Mouse (Mus musculus): ENCODE measurements around the gene Zfp335. TPM values are rescaled to one million over a fixed set of nuclear protein-coding genes. Genes with fewer than 3 reads are reported as not detected.

Zfp335 gene
- total RNA-seq, 2 experiments from 2014 or later, result 22.6 to 28.5 TPM

DNA sequence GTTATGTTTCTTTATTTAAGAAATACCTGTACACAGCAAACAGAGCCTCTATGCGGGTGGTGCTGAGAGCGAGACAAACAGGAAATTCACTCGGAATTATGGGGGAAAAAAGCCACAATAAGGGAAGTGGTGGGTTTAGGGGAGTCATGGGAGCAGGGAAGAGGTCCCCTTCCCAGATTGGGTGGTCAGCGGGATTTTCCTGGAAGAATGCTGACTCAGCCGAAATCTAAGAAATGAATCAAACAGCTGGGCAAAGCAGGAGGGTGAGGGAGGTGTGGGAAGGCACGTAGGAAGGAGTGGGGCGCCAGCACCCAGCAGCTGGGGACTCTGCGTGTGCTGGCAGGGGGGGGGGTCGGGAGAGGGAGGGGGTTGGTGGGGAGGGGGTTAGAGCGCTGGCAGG lies 22.0 kb upstream of the Zfp335 start:
- no peak for DNase-seq (ENCODE audit: low spot score in 2 of 2)

DNA sequence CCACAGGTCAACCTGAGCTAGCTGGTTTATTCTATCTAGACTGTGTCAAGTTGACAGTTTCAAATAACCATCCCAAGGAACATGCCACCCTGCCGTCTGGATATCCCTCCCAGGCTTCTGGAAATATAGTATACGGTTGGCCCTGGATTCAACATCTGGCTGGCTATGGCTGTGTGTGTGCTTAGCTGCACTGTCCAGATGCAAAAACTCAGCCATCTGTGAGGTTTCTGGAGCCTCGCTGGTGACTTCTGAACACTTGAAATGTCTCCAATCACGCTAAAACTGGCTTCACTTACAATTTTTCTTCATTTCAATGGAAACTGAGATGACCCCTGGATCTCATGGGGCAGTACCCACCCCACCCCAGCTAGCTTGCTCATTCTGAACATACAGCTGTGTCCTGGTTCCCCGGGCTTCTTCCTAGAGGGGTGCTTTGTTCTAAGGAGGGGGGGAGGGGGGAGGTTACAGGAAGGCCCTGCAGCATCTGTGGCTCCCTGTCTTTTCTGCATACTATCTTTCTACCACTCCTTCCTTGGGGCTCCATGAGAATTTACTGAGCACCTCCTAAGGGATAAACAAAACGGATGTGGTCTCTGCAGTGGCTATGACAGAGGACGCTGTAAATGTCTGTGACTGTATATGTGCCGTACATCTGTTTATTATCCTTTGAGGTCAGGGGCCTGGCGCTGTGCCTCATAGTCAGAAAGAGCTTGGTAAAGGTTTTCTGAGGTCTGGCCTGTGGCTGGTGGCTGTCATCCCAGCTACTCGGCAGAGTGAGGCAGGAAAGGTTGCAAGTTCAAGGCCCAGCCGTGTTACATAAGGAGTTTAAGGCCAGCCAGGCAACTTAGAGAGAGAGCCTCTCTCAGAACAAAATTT lies 19.4 kb upstream of the Zfp335 start:
- DNase-seq (ENCODE audit: low spot score in 2 of 2), result no peak
- intact Hi-C loops (cut with DNase I), result no loop called here

More for the DNA sequence above, 22.0 kb upstream of the Zfp335 start:
- intact Hi-C loops (cut with DNase I), result no loop called here

DNA sequence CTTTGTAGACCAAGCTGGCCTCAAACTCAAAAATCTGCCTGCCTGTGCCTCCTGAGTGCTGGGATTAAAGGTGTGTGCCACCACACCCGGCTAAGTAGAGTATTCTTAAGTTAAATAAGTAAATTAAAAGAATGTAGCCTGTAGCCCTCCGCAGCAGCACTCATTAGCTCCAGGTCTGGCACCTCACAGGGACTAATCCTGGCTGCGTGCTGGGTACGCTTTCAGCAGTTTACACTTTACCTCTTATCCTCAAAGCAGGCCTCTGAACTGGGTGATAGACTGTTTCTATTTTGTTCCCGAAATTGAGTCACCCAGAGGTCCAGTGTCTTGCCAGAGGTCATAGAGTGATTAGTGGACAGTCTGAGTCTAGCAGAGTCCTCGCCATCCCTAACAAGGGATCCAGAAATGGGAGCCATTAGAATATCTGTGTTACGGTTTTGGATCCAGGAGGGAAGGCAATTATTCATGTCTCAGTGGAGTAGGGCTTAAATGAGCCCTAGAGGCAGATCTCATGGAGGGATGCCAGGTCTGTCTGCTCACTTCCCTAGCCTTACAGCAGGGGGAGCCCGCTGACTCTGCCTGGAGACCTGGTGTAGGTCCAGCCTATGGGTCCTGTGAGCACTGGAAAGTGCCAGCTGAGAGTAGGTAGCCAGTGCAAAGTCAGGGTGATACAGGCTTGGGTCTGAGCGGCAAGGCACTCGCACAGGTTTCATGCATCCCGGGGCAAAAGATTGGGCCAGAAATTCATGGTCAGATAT lies 12.7 kb upstream of the Zfp335 start:
- DNase-seq (ENCODE audit: low spot score in 2 of 2), result peak; percentile 86 to 87
- intact Hi-C loops (cut with DNase I), result no loop called here

DNA sequence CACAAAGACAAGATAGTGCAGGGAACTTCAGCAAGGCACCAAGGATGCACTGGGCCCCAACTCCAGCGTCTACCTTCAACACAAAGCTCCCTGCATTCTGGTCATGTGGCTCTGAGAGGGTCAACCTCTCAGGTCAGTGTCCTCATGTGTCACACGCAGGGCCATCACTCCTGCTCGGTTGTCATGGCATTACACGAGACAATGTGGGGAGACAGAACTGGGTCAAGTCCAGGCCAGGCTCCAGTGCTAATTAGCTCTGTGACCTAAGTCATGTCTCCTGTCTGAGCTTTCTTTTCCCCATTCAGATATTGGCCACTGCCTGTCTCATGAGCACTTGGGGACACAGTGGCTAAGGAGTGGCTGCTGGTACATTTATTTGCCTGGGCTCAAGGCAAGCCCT lies 11.7 kb upstream of the Zfp335 start:
- intact Hi-C loops (cut with DNase I), result no loop called here
- DNase-seq (ENCODE audit: low spot score in 2 of 2), result no peak

DNA sequence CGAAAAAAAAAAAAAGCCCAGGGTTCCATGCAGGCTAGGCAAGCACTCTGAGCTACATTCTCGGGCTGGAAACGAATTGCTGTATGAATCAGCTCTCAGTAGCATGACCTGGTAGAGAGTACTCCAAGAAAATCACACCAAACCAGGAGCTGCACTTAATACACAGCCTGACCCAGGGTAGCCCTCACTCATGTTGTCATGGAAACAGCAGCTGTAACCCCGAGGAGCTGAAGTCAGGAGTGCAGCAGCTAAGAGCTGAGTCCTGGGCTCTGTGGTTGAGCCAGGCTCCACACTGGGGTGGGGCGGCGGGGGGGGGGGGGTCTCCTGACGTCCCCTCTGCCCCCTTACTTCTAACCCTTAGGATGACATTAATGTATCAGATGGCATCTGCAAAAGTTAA lies 10.4 kb upstream of the Zfp335 start:
- intact Hi-C loops (cut with DNase I), result no loop called here
- DNase-seq (ENCODE audit: low spot score in 2 of 2), result no peak

DNA sequence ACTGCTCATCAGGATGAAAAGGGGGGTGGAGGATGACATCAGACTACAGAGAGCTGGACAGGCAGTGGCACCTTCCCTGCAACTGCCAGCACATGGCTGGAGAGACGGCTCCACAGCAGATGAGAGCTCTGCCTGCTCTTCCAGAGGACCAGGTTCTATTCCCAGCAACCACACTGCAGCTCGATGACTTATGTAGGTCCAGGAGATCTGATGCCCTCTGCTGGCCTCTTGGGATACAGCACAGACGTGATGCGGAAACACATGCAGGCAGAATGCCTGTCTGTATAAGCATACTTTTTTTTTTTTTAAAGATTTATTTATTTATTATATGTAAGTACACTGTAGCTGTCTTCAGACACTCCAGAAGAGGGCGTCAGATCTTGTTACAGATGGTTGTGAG lies 6.8 kb upstream of the Zfp335 start:
- no peak for DNase-seq (ENCODE audit: low spot score in 2 of 2)
- intact Hi-C loops (cut with DNase I), result no loop called here

DNA sequence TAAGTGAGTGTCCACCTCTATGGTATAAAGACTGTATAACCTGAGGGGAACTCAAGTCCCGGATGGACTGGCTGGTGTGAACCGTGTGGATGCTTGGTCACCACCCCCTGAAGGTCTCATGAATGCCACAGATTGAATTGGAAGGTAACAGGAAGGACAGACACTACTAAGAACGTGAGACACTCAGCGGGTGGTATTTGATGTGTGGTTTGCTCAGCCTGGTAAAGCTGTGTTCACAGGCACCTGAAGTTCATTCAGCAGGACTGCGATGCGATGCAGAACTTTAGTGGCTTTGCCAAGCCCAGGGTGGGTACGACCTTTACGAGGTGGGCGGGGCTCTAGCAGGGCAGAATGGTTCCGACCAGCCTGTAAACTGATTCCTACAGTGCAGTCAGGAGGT lies 5.8 kb upstream of the Zfp335 start:
- DNase-seq (ENCODE audit: low spot score in 2 of 2), result no peak
- intact Hi-C loops (cut with DNase I), result no loop called here

DNA sequence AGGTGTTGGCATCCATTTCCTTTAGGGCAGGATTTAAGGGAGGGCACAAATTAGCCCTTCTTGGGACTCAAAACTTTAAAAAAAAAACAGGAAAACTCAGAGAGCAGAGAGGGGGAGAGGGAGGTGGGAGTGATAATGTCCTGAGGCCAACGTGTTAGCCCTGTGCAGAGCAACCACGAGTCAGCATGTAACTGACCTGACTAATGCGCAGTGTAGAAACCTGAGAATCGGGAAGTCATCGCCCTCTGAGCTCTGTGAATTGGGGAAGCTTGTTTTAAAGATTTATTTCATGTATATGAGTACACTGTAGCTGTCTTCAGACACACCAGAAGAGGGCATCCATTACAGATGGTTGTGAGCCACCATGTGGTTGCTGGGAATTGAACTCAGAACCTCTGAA lies 5.3 kb upstream of the Zfp335 start:
- intact Hi-C loops (cut with DNase I), result no loop called here
- no peak for DNase-seq (ENCODE audit: low spot score in 2 of 2)

DNA sequence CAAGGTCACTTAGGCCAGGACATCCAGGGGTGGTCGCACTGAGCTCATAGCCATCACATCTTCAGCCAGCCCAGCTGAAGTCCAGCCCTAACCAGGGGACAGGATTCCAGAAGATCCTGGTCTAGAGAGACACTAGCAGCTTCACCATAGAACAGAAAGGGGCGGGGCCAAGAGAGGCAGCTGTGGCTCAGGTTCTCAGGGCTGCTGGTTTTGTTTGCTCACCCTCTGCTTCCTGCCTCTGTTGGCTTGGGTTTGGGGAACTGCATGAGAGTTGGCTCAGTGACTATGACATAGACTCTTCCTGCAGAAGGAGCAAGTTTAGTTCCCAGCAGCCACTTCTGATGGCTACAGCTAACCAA lies 1.9 kb upstream of the Zfp335 start:
- intact Hi-C loops (cut with DNase I), result loop anchor here (2.0 kb wide), 1 partner anchor 121 kb away; the partner anchor contains the start of gene Ncoa5
- DNase-seq (ENCODE audit: low spot score in 2 of 2), result no peak

DNA sequence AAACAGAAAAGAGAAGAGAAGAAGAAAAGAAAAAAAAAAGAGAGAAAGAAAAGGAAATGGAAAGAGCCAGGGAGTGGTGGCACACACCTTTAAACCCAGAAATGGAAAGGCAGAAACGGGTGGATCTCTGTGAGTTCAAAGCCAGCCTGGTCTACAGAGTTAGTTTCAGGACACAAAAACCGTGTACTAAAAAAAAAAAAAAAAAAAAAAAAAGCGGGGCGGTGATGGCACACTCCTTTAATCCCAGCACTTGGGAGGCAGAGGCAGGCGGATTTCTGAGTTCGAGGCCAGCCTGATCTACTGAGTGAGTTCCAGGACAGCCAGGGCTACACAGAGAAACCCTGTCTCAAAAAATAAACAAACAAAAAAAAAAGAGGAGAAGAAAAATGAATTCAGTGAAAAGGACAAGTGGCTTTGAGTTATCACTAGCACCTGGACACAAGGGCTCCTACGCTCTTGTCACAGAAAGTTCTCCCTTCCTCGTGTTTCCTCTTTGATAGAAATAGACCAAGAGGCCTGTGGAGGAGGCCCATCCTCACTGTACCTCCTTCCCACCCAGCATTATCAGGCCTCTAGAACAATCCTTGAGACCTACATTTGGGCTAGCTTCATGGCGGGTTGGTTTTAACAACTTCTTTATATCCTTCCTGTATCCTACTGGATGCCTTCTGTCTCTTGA lies 1.3 kb upstream of the Zfp335 start:
- DNase-seq (ENCODE audit: low spot score in 2 of 2), result no peak
- intact Hi-C loops (cut with DNase I), result loop anchor here (2.0 kb wide), 1 partner anchor 122 kb away; the partner anchor contains the start of gene Ncoa5

DNA sequence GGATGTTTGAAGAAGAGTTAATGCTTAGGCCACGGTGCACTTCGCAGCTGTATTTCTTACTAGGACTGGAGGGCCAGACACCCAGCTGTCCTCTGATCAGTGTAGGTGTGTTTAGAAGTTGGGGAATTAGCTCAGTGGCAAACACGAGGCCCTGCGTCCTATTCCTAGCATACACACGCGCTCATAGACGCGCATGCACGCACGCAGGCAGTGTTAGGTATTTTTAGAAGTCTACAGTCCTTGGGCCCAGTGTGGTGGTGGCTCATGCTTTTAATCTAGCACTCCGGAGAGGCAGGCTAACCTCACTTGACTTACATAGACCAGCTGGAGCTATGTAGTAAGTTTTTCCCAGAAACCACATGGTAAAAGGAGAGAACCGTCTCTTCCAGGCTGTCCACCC lies 594 bp upstream of the Zfp335 start:
- peak; percentile 62 to 64 for DNase-seq (ENCODE audit: low spot score in 2 of 2)

DNA sequence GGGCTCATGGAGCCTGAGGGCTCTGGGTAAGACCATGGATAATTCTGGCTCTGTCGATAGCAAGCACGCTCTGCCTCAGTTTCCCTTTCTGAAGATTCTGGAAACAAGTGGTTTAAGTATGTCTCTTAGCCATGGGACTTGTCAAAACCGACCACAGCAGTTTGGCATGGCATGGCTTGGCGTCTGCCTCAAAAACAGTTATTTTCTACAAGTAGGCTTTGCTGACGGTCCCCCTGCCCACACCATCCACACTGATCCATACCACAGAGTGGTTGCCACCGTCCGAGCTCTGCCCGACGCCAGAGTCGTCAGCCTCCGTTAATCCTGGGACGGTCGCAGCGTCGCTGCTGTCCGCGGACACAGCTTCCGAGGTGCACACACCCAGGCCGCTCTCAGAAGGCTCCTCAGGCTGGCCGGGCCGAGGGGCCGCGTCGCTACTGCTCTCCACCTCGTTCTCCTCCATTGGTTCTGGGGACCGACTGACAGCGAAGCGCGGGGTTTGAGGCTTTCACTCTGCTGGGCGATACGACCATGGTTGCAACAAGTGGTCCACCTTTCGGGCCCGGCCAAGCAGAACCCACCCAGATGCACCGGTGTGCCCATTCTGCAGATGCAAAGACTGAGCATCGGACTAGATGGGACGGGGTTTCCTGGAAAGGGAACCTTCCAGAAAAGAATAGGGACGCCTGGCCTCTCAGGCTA lies 1.0 kb downstream of the Zfp335 start:
- intact Hi-C loops (cut with DNase I), result loop anchor here (2.0 kb wide), 1 partner anchor 32 kb away; the partner anchor contains the start of gene Pcif1
- peak in 1 of 2 experiments; percentile 40 for DNase-seq (ENCODE audit: low spot score in 2 of 2)

More for the DNA sequence above, 594 bp upstream of the Zfp335 start:
- intact Hi-C loops (cut with DNase I), result loop anchor here (2.0 kb wide), 1 partner anchor 123 kb away; the partner anchor contains the start of gene Ncoa5

DNA sequence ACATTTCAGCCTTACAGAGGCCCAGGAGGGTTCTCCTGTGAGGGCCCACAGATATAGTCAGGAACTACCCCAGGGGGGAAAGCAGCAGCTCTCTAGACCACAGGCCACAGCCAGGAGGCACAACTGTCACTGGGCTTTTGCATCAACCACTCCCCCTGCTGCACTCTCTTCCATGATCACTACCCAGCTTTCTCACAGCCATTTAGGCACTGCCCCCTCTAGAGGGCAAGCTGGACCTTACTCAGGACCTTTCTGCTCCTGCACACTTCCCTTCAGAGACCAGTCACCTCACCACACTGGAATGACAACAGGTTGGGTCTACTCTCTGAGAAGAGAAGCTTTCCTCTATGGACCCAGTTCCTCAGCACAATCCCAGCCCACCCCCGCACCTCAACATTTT lies 2.0 kb downstream of the Zfp335 start:
- intact Hi-C loops (cut with DNase I), result no loop called here
- no peak for DNase-seq (ENCODE audit: low spot score in 2 of 2)

DNA sequence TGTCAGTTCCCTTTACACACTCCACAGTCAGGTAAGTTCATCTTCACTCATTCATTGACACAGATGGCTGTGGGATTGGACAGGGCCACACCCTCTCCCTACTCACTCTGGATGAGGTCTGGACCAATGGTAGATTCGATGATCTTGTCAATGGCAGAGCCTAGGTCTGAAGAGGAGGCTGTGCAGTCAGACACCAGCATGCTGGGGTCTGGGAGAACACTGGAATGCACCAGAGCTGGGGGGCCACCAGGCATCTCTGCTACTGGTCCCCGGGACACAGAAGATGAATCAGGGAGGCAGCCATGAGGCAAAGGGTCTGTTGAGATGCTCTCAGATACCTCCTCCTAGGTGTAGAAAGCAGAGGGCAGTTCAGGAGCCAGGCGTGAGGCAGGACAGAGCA lies 2.5 kb downstream of the Zfp335 start:
- intact Hi-C loops (cut with DNase I), result no loop called here
- DNase-seq (ENCODE audit: low spot score in 2 of 2), result no peak

DNA sequence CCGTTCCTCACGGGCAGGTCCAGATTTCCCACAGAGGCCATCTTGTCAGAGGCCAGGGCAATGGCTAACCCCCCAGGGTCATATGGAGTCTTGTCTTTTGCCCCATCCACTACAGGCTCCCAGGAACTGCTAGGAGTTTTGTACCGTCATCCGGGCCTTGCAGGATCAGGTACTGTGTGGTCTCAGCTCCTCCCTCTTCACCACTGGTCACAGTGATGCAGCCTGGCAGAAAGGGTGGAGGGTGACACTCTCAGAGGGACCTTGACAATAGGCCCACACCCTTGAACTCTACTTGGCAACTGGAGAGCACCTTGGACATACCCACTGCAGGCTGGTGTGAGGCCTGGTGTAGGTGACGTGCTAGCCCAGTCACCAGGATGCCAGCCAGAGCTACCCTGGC lies 3.5 kb downstream of the Zfp335 start:
- no peak for DNase-seq (ENCODE audit: low spot score in 2 of 2)
- intact Hi-C loops (cut with DNase I), result no loop called here

DNA sequence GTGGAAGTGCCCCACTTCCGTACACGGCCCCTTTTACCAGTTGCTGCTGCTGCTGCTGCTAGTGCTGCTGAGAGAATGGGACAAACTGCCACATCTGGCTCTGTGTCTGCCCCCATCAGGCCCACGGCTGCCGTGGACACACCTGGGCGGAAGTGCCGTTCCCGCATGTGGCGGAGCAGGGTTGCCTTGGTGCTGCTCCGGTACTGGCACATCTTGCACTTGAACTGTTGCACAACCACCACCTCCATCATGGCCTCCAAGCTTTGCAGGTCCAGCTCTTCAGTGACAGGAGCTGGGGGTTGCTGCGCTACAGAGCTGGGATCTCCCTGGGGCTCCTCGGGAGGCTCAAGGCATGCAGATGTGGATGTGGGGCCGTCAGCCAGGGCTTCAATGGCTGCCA lies 4.0 kb downstream of the Zfp335 start:
- DNase-seq (ENCODE audit: low spot score in 2 of 2), result no peak
- intact Hi-C loops (cut with DNase I), result no loop called here

DNA sequence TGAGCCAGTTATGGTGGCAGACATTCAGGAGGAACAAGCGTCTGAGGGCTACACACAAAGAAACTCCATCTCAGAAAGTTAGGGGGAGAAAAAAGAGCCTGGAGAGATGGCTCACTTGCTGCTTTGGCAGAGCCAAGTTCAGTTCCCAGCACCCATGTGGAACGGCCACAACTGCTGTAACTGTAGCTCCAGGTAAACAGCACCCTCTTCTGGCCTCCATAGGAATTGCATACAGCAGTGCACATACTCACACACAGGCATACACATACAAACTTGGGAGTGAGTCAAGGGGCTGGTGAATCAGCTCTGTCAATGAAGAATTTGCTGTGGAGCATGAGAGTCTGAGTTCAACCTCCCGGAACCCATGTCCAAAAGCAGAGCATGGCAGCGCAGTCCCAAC lies 5.5 kb downstream of the Zfp335 start:
- intact Hi-C loops (cut with DNase I), result no loop called here
- no peak for DNase-seq (ENCODE audit: low spot score in 2 of 2)

DNA sequence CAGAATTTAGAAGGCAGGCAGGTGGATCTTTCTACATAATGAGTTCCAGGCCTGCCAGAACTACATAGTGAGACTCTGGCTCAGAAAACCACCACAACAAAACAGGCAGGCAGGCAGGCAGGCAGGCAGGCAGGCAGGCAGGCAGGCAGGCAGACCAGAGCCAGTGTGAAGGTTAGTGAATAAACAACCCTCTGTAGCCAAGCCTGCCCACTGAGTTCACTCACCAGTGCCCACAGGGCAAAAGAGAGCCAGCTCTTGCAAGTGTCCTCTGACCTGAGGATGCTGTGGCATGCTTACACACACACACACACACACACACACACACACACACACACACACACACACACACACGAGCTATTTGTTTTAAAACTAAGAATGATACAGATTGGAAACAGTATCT lies 8.1 kb downstream of the Zfp335 start:
- no peak for DNase-seq (ENCODE audit: low spot score in 2 of 2)
- intact Hi-C loops (cut with DNase I), result no loop called here

DNA sequence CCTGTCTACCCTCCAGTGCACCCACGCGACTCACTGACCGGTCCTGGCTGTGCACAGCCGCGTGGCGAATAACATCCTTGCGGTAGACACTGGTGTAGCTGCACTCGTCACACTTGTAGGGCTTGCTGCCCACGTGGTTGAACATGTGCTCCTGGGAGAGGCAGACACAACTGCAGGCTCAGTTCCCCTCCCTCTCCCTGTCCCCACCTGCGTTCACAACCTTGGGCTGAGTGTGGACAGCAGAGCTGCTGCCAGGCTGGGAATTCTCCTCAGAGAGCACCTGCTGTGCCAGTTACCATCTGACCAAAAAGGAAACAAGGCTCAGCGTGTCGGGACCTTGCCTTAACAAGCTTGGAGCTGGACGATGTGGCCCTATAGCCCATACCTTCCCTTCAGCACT lies 10.2 kb downstream of the Zfp335 start:
- DNase-seq (ENCODE audit: low spot score in 2 of 2), result no peak
- intact Hi-C loops (cut with DNase I), result no loop called here

Data from left cerebral cortex, postnatal 36 days (tissue).